Comparison of ENCODE assay signal across 9 mouse cellular contexts in the genomic region with DNA sequence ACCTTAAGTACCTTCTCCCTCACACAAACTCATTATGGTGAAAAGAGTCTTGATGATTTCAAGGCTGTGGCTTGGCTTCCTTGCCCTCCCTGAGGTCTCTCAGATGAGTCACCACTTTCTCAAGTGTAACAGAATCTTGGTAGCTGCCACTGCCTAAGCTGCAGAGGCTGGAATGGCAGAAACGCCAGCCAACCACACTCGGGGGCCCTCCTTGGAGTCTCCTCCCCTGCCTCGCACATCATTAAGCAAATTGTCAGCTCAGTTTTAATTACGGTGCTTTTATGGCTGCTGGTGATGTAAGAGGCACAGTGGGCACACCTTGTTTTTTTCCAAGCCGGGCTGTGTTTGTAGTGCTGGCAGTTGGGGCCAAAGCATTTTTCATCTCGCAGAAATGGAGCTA.
DNase-seq lines count a peak whose midpoint lies in the region; ATAC-seq lines count a peak whose summit lies in the region.
"Had no signal": no experiment of that assay in that cellular context is flagged by ENCODE, and none has a peak within 500 bp of the region (broad histone marks: within the 10 kb centered on the region; RNA-seq: fewer than 3 reads in every experiment).

No protein-coding gene starts in this region.

- peak; percentile 73 for ATAC-seq in hindbrain, embryonic 16.5 days
- peak; percentile 62; the same call in 1 of the 2 replicates for ATAC-seq in lung, embryonic 15.5 days (ENCODE audit: borderline replicate concordance, extremely low read depth, low FRiP score, low TSS enrichment)
- ATAC-seq in liver, embryonic 12.5 days, result no peak

- H3K4me2 ChIP-seq in hindbrain, embryonic 16.5 days (ENCODE audit: low read length), result no peak overlapping the region
- H3K4me2 ChIP-seq in lung, embryonic 15.5 days, result no peak overlapping the region
- no peak overlapping the region for H3K4me2 ChIP-seq in liver, embryonic 12.5 days

- no peak overlapping the region for H3K9ac ChIP-seq in hindbrain, embryonic 16.5 days (ENCODE audit: low read depth, low read length)
- H3K9ac ChIP-seq in lung, embryonic 15.5 days, result no peak overlapping the region
- no peak overlapping the region for H3K9ac ChIP-seq in liver, embryonic 12.5 days

- no peaks in the 10 kb centered on the region for H3K4me1 ChIP-seq in hindbrain, embryonic 16.5 days (ENCODE audit: control insufficient read depth, insufficient read depth, low read depth, low read length)
- peaks cover 6% of the 10 kb centered on the region; the same call in 1 of the 2 replicates for H3K4me1 ChIP-seq in lung, embryonic 15.5 days
- H3K4me1 ChIP-seq in liver, embryonic 12.5 days, result no peaks in the 10 kb centered on the region

- DNase-seq in 416B (ENCODE audit: low read depth), result peak; percentile 0
- DNase-seq in CD4-positive, CD25-positive, alpha-beta regulatory T cell, adult 2 months (ENCODE audit: low read depth, low spot score), result peak; percentile 43
- no peak for DNase-seq in heart, adult 8-10 months (ENCODE audit: low spot score)
- no peak for DNase-seq in adrenal gland, adult 8-10 months
- DNase-seq: layer of hippocampus, postnatal 36 days had no signal

- WGBS in hindbrain, embryonic 16.5 days, result 42% methylated on average over 6 of the region's 6 CpGs
- WGBS in lung, embryonic 15.5 days, result 39% methylated on average over 6 of the region's 6 CpGs
- WGBS in liver, embryonic 12.5 days (ENCODE audit: insufficient replicate concordance), result 65% methylated on average over 6 of the region's 6 CpGs

- H3K9me3 ChIP-seq in hindbrain, embryonic 16.5 days (ENCODE audit: control insufficient read depth, low read length), result no peaks in the 10 kb centered on the region
- H3K9me3 ChIP-seq in lung, embryonic 15.5 days, result no peaks in the 10 kb centered on the region
- H3K9me3 ChIP-seq in liver, embryonic 12.5 days (replicated peaks), result no peaks in the 10 kb centered on the region

- no peaks in the 10 kb centered on the region for H3K27me3 ChIP-seq in hindbrain, embryonic 16.5 days (replicated peaks; ENCODE audit: control insufficient read depth, insufficient read depth, low read length)
- H3K27me3 ChIP-seq in lung, embryonic 15.5 days, result no peaks in the 10 kb centered on the region
- H3K27me3 ChIP-seq in liver, embryonic 12.5 days (replicated peaks), result no peaks in the 10 kb centered on the region

- H3K4me3 ChIP-seq in hindbrain, embryonic 16.5 days (ENCODE audit: low read length), result no peak overlapping the region
- H3K4me3 ChIP-seq in lung, embryonic 15.5 days, result no peak overlapping the region
- no peak overlapping the region for H3K4me3 ChIP-seq in liver, embryonic 12.5 days
- H3K4me3 ChIP-seq: erythroblast, embryonic 14.5 days had no signal

- H3K27ac ChIP-seq in hindbrain, embryonic 16.5 days (ENCODE audit: low read depth, low read length), result no peak overlapping the region
- peak overlapping the region; percentile 41; the same call in 1 of the 2 replicates for H3K27ac ChIP-seq in lung, embryonic 15.5 days
- H3K27ac ChIP-seq in liver, embryonic 12.5 days, result no peak overlapping the region

- no peaks in the 10 kb centered on the region for H3K36me3 ChIP-seq in hindbrain, embryonic 16.5 days (ENCODE audit: control insufficient read depth, insufficient read depth, low read length)
- H3K36me3 ChIP-seq in lung, embryonic 15.5 days, result no peaks in the 10 kb centered on the region
- H3K36me3 ChIP-seq in liver, embryonic 12.5 days, result no peaks in the 10 kb centered on the region

Comparison
In these comparisons a context has a peak if more than half of its experiments do, and no peak if none do; other contexts are left out.
1. DNase-seq: peak in 416B (single experiment) and CD4-positive, CD25-positive, alpha-beta regulatory T cell, adult 2 months (single experiment); none in heart, adult 8-10 months (single experiment) and adrenal gland, adult 8-10 months (single experiment).